Mouse (Mus musculus): ENCODE results near the gene Gm10944.

Gene Gm10944

GRCm38 (mm10) chr10:10681048-10681447 is at the start of gene Gm10944:
TSS of gene Gm10944 (plus strand) at chr10:10681348.
- no peak for DNase-seq

GRCm38 (mm10) chr10:10655991-10656390 is 25.2 kb upstream of the Gm10944 start:
- DNase-seq = peak; percentile 56 to 57

- peak; percentile 82 to 84 for DNase-seq
These were observed 24.5 kb upstream of the Gm10944 start for GRCm38 (mm10) chr10:10656621-10657020.

GRCm38 (mm10) chr10:10659161-10659560 is 22.0 kb upstream of the Gm10944 start:
- peak; percentile 59 to 66 for DNase-seq

GRCm38 (mm10) chr10:10659976-10660375 is 21.2 kb upstream of the Gm10944 start:
- DNase-seq = no peak

- DNase-seq = peak; percentile 36 to 44
These were observed 7.9 kb downstream of the Gm10944 start for GRCm38 (mm10) chr10:10688907-10689667.

- peak; percentile 27 for DNase-seq
These were observed 8.6 kb downstream of the Gm10944 start for GRCm38 (mm10) chr10:10689668-10690223.

GRCm38 (mm10) chr10:10697497-10697896 is 16.3 kb downstream of the Gm10944 start:
- DNase-seq = no peak

GRCm38 (mm10) chr10:10700903-10701302 is 19.8 kb downstream of the Gm10944 start:
- DNase-seq = no peak

- DNase-seq = no peak
These were observed 20.2 kb downstream of the Gm10944 start for GRCm38 (mm10) chr10:10701326-10701725.

- no peak for DNase-seq
These were observed 26.9 kb downstream of the Gm10944 start for GRCm38 (mm10) chr10:10708031-10708430.

GRCm38 (mm10) chr10:10710359-10710758 is 29.2 kb downstream of the Gm10944 start:
- DNase-seq = peak in 1 of 2 experiments; percentile 21

- peak; percentile 89 to 90 for DNase-seq
These were observed 29.7 kb downstream of the Gm10944 start for GRCm38 (mm10) chr10:10710837-10711236.

- no peak for DNase-seq
These were observed 45.4 kb downstream of the Gm10944 start for GRCm38 (mm10) chr10:10726501-10726900.

All from cerebellum, postnatal 10 days (tissue).